Mouse (Mus musculus) embryonic fibroblast, embryonic 13.5 days (primary cell): Measurements from ENCODE around the gene Ext2.

ENCODE experiments used
- CTCF ChIP-seq: IDR thresholded peaks from 2 replicates; pipeline ENCODE4 v1.5.1; 2011; ENCODE audit warnings: mild to moderate bottlenecking, control low read depth, low read length, moderate library complexity, borderline replicate concordance; ENCODE audit not compliant: insufficient read depth
- POLR2A ChIP-seq: IDR thresholded peaks from 2 replicates; pipeline ENCODE4 v1.6.1; 2011; ENCODE audit warnings: low read depth, mild to moderate bottlenecking, control low read depth, low read length, moderate library complexity

- TF ChIP-seq CTCF (no peak), POLR2A (no peak)
These were observed 206.3 kb downstream of the Ext2 start for GRCm38 (mm10) chr2:93615845-93616689.
